Comparison of ENCODE assay signal across 8 mouse cellular contexts in genomic region chr2:117421376-117421775, GRCm38 (mm10).
"Had no signal": no experiment of that assay in that cellular context is flagged by ENCODE, and none has a peak within 500 bp of the region (broad histone marks: within the 10 kb centered on the region; RNA-seq: fewer than 3 reads in every experiment).

No protein-coding gene starts in this region.

- ATAC-seq: intestine, embryonic 16.5 days; lung, postnatal 0 days had no signal

- DNase-seq: kidney, adult 2 months; kidney, postnatal 25 days; lung, adult 2 months; lung, postnatal 4 days; midbrain, embryonic 14.5 days; right cerebral cortex, postnatal 14 days had no signal
